Mouse (Mus musculus) monocyte, adult 5-6 weeks (primary cell): Measurements from ENCODE around the gene Mtmr12. TPM values are rescaled to one million over a fixed set of nuclear protein-coding genes. Genes with fewer than 3 reads are reported as not detected.

Source experiments
- ATAC-seq: fragments of 153-309, 156-312 bp; replicated peaks from 2 replicates; pipeline ENCODE4 v1.8.0; 2017; ENCODE audit warnings: mild to moderate bottlenecking; ENCODE audit not compliant: low TSS enrichment, insufficient number of reproducible peaks, severe bottlenecking, poor library complexity, low FRiP score
- total RNA-seq: library from RNA; stranded (forward); fragments of 200-1000, 200-491, 200-594 nt; gene quantifications from 3 replicates; pipeline ENCODE4 v1.2.3, GENCODE M21; 2017

Mtmr12 gene
- total RNA-seq, 1 experiment from 2014 or later: 39.5 TPM

DNA sequence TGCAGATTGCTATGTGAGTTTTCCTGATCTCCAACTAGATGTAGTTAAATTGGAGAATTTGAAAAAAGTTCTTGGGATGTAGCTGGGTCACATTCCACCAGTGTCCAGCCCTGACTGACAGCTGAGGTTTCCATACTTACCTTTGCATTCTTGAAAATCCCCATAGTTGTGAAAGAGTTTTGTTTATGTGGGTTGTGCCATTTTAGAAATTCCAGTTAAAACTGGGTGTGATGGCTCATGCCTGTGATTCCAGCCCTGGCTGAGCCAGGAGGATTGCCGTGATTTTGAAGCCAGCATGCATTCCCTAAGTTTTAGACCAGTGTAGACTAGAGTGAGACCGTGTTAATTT, 47.3 kb downstream of the Mtmr12 start:
- ATAC-seq: no peak

DNA sequence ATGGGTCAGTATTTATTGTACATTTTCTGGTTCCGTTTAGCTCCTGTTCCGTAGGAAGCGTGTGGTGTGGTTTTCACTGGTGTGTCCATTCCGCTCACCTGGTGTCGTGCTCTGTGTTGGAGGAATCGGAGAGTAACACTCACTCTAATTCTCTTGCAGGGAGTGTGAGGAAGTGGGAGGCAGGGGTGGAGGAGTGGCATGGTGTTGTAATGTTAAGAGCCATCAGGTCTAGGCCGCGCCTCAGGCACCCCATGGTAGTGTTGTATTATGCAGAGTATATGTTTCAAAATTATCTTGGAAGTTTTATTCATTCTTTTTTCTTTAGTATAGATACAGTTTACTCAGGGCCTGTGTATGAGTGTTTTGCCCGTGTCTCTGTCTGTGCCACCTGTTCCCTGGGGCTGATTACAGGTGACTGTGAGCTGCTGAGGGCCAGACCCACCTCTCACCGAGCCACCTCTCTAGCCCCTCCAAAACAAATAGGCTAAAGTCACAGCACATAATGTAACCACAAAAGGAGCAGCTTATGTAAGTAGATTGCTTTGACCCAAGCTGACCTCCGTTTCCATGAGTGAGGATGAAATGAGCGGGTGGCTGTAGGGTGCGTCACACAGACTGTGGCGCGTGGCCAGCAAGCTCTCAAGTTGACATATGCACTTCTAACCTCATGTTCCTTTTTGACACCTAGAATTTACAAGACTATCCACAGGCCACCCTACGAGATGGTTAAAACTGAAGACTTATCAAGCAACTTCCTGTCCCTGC, 53.1 kb downstream of the Mtmr12 start:
- ATAC-seq: no peak

DNA sequence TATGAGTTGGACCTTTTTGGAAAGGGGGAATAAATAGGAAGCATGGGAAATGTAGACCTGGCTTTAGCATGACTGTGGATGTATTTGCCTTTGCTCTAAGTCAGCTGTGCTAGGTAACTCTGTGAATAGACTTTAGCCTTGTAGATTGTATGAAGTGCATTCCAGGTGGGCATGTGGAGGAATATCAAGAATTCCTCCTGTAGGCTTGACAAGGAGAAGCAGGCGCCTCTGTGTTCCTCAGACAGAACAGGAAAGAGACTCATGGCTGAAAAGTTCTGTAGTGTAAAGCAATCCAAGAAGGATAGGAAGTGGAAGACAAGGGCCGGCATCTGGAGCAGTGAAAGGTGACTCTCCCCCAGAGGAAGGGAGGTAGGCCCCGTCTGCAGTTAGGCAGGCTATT, 58.2 kb downstream of the Mtmr12 start:
- ATAC-seq: no peak

DNA sequence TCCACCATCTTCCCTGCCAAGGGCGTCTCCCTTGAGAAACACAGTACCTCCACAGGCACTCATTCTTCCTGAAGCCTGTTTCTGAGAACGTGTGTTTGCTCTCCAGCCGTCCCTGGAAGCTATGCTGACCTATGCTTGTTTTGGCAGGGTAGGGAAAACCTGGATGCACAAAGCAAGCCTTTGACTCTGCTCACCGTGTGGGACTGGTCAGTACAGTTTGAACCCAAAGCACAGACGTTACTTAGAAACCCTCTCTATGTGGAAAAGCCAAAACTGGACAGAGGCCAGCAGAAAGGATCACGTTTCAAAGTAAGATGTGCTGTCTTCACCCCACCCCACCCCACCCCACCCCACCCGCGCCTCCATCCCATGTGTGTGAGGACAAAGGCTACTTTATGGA, 61.6 kb downstream of the Mtmr12 start:
- no peak for ATAC-seq

DNA sequence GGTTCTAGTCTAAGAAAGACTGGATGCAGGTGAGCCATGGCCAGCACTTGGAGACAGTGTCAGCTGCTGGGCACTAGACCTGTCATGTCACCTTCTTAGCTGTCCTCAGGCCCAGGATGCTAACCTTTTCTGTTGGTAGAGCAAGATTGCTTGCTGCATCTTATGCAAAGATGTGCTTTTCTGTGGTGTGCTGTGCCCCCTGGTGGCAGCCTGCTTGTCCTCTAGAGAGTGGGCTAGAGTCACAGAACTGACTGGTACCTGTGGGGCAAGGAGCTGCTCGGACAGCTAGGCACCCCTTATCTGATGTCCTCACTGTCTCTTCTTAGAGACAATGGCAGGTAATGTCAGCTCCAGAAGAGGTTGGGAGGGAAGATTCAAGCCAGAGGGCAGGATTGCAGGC, 63.2 kb downstream of the Mtmr12 start:
- 0 out of 2 replicates have a peak, but pooled peaks have one; percentile 11 for ATAC-seq

DNA sequence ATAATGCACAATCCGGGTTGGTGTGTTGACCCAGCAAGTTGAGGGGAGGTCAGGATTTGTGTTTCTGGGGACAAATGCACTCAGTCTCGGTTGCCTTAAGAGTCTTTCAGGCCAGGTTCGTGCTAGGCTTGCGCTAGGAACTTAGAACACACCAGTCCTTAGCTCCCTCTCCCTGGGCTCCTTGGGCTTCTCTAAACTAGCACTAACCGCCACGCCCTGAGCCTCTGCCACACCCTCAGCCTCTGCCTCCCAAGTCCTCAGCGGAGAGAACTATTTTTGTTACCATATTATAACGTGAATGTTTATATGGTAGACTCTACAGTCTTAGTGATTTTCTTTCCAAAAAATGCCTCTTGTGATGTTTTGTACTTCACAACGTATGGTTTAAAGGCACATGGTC, 66.5 kb downstream of the Mtmr12 start:
- no peak for ATAC-seq

DNA sequence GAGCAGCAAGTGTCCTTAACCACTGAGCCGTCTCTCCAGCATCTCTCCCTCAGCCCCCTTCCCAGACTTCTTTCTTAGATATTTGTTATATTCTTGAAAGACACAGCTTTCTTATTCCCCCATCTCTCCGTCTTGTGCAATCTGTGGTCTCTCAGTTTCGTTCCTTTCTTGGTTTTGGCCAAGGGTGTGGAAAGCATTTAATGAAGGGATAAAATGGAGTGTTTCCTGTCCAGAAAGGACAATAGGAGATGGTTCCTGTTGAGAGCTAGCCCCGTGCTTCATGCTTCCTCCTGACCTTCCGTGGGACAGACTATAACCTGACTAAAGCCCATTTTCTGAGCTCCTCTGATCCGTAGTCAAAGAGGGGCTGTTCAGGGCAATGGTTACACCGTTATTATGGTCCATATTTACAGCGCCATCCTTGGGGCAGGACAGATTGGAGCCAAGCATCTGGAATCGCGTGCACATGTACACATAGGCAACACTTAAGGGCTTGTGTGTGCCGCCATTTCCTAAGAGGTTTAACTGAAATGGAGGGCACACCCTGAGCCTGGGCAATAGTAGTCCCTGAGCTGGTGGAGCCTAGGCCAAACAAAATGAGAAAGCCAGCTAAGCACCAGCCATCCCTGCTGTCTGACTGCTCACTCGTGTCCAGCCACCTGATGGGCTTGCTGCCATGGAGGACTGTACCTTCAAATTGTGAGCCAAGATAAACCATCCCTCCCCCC, 68.7 kb downstream of the Mtmr12 start:
- ATAC-seq: no peak

DNA sequence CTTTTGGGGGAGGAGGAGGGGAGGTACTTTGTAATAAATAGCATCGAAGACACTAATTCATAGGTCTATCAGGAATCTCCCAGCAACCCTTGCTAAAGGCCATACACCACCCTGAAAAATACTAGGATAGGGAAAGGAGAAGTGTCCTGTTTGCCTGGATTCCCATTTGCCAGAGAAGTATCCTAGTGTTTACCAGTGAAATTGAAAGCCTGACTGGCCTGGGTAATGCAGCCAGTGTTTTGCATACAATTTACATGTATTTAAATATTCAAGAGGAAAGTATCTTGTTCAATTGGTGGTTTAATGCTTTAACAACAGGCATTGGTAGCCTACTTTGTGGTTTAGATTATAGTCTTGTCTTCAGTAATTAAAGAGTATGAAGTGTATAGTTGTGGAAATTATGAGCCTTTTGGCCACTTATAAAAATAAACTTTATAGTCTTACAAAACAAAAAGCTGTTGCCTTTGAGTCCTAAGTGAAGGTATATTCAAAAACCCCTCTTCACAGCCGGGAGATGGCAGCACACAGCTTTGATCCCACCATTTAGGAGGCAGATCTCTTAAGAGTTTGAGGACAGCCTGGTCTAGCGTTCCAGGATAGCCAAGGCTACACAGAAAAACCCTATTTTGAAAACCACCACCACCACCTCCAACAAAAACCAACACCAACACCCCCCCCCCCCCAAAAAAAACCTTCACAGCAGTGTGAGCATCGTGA, 69.4 kb downstream of the Mtmr12 start:
- ATAC-seq: no peak

DNA sequence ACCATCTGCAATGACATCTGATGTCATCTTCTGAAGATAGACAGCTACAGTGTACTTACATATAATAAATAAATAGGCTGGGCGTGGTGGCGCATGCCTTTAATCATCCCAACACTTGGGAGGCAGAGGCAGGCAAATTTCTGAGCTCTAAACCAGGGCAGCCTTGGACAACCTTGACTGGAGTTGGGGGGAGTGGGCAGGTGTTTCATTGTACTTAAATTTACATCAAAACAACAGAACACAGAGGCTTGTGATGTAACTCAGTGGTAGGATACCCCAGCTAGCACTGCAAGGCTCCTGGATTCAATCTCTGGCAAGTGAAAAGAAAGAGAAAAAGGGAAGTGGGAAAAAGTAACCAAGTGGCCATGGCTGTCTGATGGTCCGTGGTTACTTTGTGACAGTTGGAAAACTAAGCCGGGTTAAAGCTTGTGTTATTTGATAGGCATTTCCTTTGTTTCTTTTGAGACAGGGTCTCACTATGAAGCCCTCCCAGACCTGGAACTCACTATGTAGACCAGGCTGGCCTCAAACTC, 70.3 kb downstream of the Mtmr12 start:
- ATAC-seq: no peak

DNA sequence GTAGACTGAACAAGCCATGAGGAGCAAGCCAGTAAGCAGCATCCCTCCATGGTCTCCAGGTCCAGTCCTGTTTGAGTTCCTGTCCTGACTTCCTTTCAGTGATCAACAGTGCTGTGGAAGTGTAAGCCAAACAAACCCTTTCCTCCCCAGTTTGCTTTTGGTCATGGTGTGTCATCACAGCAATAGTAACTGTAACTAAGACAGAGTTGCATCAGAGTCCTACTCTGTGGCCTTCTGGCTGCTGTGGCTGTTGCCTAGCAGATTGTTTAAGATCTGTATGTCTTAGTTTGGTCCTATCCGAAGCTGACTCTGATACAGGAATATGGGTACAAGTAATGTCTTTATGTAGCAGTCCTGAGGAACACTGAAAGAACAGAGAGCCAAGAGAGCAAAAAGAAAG, 75.0 kb downstream of the Mtmr12 start:
- no peak for ATAC-seq

DNA sequence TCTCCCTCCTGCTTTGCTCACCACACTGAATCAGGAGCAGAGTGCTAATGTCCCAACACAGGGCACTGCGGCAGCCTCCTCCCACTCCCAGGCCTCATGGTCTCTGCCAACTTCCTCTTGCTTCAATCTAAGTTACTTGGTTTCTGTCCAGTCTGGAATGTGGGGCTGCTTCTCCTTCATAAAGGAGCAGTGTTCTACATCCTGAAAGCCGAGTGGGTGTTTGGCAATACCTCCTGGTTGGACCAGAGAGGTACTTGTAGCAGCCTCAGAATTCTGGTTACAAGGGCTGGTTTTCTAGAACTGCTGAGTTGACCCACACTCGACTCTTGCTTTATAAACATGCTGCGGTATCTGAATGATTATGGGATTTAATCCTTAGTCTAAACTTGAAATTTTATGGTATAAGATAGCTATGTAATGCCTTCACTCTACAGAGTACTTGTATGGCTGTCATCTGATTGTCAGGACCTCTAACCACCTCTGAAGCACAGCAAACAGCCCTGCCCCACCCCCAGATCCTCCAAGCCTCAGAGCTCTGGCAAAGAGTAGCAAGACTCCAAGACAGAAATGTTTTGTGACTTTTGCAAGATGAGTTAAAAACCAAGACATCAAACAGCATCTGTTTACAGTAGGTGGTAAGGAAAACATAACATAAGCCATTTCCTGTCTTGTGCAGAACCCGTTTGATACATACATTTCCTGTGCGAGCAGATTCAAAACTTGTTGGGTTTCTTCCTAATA, 80.1 kb downstream of the Mtmr12 start:
- ATAC-seq: no peak

DNA sequence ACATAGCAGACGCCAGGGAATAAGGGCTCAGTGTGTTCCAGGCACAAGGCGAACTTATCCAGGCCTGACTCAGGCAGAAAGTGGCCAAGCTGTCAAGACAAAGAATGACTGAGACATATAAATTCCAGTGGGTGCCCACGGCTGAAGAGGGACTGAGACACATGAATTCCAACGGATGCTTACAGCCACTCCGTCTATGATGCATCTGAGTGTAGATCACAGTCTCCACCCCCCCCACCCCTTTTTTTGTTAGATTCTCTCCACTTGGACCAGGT, 80.6 kb downstream of the Mtmr12 start:
- ATAC-seq: no peak

DNA sequence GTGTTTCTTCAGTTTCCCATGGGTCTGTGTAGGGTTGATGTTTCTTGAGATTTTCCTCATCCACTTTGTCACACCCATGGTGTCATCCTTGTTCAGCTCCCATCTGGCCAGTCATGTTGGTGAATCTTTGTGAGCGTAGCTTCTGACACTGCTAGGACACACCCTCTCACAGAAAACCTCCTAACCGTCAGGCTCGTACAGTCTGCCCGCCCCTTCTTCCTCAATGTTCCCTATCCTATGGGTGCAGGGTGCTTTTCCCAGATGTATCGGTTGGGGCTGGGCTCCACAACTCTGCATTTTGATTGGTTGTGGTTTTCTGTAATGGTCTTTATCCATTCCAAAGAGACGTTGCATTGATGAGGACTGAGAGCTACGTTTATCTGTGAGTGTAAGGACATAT, 85.5 kb downstream of the Mtmr12 start:
- ATAC-seq: no peak

DNA sequence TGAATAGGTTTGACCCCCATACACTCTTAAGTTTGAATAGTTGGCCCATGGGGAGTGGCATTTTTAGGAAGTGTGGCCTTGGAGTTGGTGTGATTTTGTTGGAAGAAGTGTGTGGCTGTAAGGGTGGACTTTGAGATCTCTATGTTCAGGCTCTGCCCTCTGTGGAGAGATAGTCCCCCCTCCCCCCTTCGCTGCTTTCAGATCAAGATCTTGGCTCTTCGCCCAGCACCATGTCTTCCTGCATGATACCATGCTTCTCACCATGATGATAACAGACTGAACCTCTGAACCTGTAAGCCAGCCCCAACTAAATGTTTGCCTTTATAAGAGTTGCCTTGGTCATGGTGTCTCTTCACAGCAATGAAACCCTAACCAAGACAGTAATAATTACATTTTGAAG, 86.9 kb downstream of the Mtmr12 start:
- ATAC-seq: no peak

DNA sequence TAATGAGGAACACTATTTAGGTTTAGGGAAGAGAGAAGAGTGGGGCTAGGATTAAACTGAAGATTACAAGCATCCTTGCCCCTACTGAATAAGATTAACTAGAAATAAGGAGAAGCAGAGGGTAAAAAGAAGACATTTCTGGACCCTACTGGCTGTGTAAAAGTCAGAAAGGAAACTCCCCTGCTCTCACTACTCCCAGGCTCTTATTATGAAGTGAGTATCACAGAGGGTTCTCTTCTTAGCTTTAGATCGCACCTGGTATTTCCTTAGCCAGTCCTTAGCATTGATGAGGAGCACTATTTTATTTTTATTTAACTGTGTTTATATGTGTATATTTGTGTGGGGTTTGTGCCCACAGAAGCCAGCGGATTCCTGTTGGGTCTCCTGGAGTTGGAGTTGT, 91.4 kb downstream of the Mtmr12 start:
- ATAC-seq: no peak

DNA sequence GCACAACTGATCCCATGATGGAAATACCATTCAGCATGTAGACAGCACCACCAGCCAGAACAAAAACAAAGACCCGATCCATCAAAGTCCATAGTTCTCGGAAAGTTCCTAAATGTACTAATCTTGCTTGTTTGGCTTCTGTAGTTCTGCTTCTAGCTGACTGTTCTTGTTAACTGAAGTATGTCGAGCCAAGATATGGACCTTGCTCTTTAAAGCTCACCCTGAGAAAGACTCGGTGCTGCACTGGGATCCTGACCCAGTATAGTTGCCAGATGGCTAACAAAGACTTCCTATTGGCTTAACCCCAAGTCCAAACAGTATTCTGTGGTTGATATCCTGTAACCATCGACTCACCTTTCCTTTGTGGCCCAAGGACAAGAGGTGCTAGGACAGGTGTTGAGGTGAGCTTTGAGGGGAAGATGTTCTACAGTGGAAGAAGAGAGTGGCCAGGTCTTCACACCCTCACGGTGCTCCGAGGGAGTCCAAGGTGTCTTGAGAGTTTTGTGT, 93.5 kb downstream of the Mtmr12 start:
- ATAC-seq: no peak

DNA sequence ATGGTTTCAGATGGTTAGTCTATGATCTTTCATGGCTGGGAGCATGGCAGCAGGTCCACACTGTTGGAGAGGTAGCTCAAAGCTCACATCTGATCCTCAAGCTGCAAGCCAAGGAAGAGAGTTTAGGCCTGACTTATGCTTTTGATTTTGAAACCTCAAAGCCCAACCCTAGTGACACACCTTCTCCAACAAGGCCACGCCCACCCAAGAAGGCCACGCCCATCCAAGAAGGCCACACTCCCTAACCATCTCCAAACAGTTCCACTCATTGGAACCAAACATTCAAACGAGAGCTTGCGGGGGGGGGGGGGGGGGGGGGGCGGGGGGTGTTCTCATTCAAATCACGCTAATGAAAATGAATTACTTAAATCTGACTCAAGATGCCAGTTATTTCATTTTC, 96.9 kb downstream of the Mtmr12 start:
- ATAC-seq: no peak

DNA sequence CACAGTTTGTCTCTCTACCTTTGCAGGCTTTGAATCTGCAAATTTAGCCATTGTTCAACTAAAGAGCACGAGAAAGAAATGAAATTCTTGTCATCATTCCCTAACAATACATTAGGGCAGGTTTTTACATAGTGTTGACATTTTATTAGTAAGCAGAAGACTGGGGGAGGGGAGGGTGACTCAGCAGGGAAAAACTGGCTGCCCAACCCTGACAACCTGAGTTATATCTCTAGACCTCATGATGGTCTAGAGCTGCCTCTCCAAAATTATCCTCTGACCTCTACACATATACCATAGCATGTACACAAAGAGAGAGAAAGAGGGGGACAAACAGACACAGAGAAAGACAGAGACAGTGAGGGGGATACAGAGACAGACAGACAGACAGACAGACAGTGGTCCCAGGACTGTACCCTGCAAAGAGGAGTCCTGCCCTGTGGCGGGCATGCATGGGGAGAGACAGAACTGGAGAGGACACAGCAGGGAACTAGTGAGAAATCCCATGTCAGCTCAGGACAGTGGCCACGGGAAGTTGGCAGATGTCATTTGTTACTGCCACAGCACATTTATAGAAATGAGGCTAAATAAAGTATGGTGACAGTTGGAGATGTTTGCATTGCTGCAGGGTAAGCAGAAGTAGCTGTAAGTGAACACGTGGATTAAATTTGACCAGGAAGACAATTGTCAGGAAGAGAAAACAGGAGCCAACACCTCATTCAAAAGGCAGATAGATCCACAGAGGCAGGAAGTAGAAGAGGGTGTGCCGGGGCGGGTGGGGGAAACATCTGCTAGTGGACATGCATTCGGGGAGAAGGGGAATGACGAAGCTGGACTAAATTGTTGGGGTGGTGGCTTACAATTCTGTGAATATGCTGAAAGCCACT, 101.6 kb downstream of the Mtmr12 start:
- ATAC-seq: no peak
